ENCODE assay signal across 9 mouse cellular contexts in the genomic region with DNA sequence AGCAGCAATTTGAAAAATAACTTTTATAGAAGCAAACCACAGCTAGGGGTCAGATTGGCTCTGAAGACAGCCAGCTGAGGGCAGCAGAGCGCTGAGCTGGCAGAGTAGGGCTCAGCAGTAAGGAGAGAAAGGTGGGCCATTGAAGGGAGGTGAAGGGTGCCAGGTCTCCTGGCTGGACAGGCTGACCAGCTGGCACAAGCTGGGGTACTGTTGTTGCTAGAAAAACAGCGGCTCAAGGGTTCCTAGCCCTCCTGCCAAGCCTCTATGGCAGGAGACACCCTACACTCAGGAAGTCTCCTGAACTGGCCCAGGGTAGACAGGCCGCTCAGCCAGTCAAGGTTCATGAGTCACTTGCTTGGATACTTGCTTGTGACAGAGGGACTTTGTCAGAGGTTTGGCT. TPM values are rescaled to one million over a fixed set of nuclear protein-coding genes. Genes with fewer than 3 reads are reported as not detected.
A peak's percentile ranks its signal among the peaks of the same experiment; 100 is the strongest.
DNase-seq lines count a peak whose midpoint lies in the region; ATAC-seq lines count a peak whose summit lies in the region.
"Had no signal": no experiment of that assay in that cellular context is flagged by ENCODE, and none has a peak within 500 bp of the region (broad histone marks: within the 10 kb centered on the region; RNA-seq: fewer than 3 reads in every experiment).

No protein-coding gene starts in this region.

- WGBS in forebrain, embryonic 15.5 days, result 61% methylated on average over 3 of the region's 3 CpGs
- 63% methylated on average over 3 of the region's 3 CpGs for WGBS in intestine, embryonic 15.5 days

- no peak overlapping the region for H3K4me2 ChIP-seq in forebrain, embryonic 15.5 days (replicated peaks)
- H3K4me2 ChIP-seq in intestine, embryonic 15.5 days (replicated peaks), result no peak overlapping the region
- H3K4me2 ChIP-seq: neural tube, embryonic 12.5 days had no signal

- no peak overlapping the region for H3K9ac ChIP-seq in forebrain, embryonic 15.5 days (replicated peaks)
- no peak overlapping the region for H3K9ac ChIP-seq in intestine, embryonic 15.5 days
- H3K9ac ChIP-seq: neural tube, embryonic 12.5 days had no signal

- peak; percentile 57 for ATAC-seq in forebrain, embryonic 15.5 days (replicated peaks)
- peak; percentile 72 for ATAC-seq in megakaryocyte-erythroid progenitor cell, adult 5-6 weeks (replicated peaks; ENCODE audit: low FRiP score, low TSS enrichment, poor library complexity, severe bottlenecking)
- no peak for ATAC-seq in intestine, embryonic 15.5 days

- intact Hi-C loops in heart, postnatal 25 days (cut with DNase I), result loop anchor here (1.0 to 10.0 kb wide), 2 partner anchors 162 to 570 kb away; no protein-coding TSS in a partner anchor

- H3K36me3 ChIP-seq in forebrain, embryonic 15.5 days, result no peaks in the 10 kb centered on the region
- no peaks in the 10 kb centered on the region for H3K36me3 ChIP-seq in intestine, embryonic 15.5 days
- H3K36me3 ChIP-seq: neural tube, embryonic 12.5 days had no signal

- no peaks in the 10 kb centered on the region for H3K4me1 ChIP-seq in forebrain, embryonic 15.5 days
- H3K4me1 ChIP-seq in intestine, embryonic 15.5 days (replicated peaks), result no peaks in the 10 kb centered on the region

- no peaks in the 10 kb centered on the region for H3K9me3 ChIP-seq in forebrain, embryonic 15.5 days
- H3K9me3 ChIP-seq in intestine, embryonic 15.5 days, result no peaks in the 10 kb centered on the region
- H3K9me3 ChIP-seq: neural tube, embryonic 12.5 days had no signal

- no peaks in the 10 kb centered on the region for H3K27me3 ChIP-seq in forebrain, embryonic 15.5 days
- no peaks in the 10 kb centered on the region for H3K27me3 ChIP-seq in intestine, embryonic 15.5 days (replicated peaks)
- H3K27me3 ChIP-seq: neural tube, embryonic 12.5 days had no signal

- no peak overlapping the region for H3K4me3 ChIP-seq in forebrain, embryonic 15.5 days
- no peak overlapping the region for H3K4me3 ChIP-seq in intestine, embryonic 15.5 days (replicated peaks)
- H3K4me3 ChIP-seq: neural tube, embryonic 12.5 days had no signal

- DNase-seq in heart, adult 18-20 months, result peak; percentile 55 to 74
- DNase-seq in heart, postnatal 25 days (ENCODE audit: low spot score), result no peak
- peak; percentile 76 for DNase-seq in 3T3-L1 (ENCODE audit: low read depth, low spot score)
- DNase-seq in adrenal gland, postnatal 14 days, result peak; percentile 70
- DNase-seq in kidney, adult 9 months, result peak; percentile 59

- no peak overlapping the region for H3K27ac ChIP-seq in forebrain, embryonic 15.5 days (replicated peaks)
- no peak overlapping the region for H3K27ac ChIP-seq in intestine, embryonic 15.5 days
- H3K27ac ChIP-seq: neural tube, embryonic 12.5 days had no signal

RNA-seq across cellular contexts. Expression of a gene that starts 11.4 kb away (rescaled TPM):
- total RNA-seq in heart, adult 18-20 months (2021), result under 1 TPM in 1 of 2 experiments, not detected in 1; 0.28 TPM
- total RNA-seq in heart, postnatal 25 days (2021), result not detected
- 0.90 TPM in 1 of 2 replicates, not detected in the other for total RNA-seq in adrenal gland, postnatal 14 days (2021)
- polyA plus RNA-seq in forebrain, embryonic 15.5 days (2015; fragmentation: Nextera tagmentation; extraction: Ambion mirVana), result 0.11 and 0.15 TPM in 2 replicates
- total RNA-seq in megakaryocyte-erythroid progenitor cell, adult 5-6 weeks (2014; fragmentation: Nextera tagmentation), result 3.1 and 6.3 TPM in 2 replicates
- total RNA-seq in megakaryocyte-erythroid progenitor cell, adult 5-6 weeks (2017), result not detected in 2 replicates
- polyA plus RNA-seq in intestine, embryonic 15.5 days (2015; fragmentation: Nextera tagmentation; extraction: Ambion mirVana), result not detected in 2 replicates
